Mouse (Mus musculus) urinary bladder, adult 2 months (tissue): ENCODE measurements around the gene Myl6. TPM values are rescaled to one million over a fixed set of nuclear protein-coding genes. Genes with fewer than 3 reads are reported as not detected.

ENCODE experiments used
- DNase-seq: peaks from one replicate; pipeline ENCODE4 v3.0.0; 2022; ENCODE audit warnings: low spot score
- polyA plus RNA-seq: library from polyadenylated mRNA; depleted of rRNA; stranded (reverse); fragments of >200 nt; gene quantifications from 2 replicates; pipeline ENCODE4 v1.2.3, GENCODE M21; 2012; rRNA removed

Myl6 gene
- 10,835 and 11,320 TPM in 2 replicates for polyA plus RNA-seq

DNA sequence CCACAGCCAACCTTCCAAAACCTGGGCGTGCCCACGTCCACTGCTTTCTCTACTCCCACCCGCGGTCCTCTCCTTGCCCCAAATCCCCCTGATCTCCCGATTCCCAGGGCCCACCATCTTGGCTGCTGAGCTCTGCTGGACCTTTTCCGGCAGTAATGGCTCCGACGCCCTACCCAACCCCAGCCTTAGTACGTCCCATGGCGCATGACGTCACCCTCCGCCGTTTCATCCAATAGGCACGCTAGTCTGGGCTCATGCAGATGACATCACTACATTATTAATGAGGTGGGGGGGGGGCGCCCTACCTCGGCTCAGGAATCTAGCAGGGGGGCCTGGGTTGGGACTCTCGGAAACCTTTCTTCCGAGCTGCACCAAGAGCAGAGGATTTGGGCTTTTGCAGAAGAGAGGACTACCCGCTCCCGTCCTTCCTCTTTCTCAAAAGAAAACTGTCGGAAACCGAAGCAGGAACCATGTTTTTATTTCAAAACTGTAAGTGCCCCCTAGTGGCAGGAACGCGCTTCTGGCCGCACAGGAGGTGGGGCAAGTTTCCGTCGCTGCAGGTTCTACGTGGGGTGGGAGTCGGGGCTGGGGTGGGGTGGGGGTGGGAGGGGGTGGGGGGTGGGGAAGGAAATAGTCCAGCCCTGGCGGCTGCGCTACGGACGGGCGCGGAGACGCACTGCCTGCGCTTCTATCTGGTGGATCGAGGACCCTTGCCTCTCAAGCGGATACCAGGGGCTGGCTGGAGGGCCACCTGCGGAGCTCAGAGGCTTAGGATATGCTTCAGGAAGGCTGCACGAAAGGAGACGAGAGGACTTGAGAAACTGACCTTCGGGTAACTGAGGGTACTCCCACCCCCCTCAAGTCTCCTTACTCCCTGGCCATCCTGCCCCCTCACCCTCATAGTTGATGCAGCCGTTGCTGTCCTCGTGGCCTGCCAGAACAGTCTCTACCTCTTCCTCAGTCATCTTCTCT is at the start of gene Myl6:
Myl6 (minus strand) TSS at position 451 of the 972 bp plus-strand sequence.
- DNase-seq: peak; percentile 94

DNA sequence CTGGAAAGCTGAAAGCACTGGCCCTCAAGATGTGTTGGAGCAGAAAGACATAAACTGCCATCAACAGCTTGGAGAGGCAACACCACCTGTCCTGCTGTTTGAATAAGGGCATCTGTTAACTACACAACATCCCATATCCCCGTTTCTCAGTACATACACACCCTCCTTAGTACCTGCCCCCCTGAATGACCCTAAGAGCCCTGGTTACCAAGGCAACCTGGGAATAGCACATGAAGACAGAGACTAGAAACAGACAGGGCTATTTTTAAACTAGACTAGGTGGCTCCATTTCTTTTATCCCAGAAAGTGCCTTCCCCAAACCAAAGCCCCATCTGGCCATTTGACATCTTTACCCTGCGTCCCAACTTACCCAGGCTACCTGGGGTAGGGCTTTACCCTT is 49.2 kb upstream of the Myl6 start:
- DNase-seq: no peak

DNA sequence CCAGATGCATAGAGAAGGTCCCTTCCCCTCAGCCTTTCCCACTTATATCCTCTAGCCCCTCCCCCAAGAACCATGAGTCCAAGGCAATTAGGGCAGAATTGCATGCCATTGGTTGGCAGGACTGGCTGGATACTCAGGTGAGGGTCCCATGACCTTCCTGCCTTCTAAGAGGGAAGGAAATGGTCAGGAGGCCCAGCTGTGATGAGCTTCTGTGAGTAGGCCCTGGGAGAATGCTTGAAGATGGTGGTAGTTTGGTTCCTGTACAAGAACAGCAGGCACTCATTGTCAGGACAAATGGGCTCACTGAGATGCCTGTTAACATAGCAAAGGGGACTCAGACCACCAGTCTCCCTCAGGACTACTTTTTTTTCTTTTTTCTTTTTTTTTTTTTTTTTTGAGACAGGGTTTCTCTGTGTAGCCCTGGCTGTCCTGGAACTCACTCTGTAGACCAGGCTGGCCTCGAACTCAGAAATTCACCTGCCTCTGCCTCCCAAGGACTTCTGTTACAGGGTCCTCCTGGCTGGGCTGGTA is 44.5 kb upstream of the Myl6 start:
- no peak for DNase-seq

DNA sequence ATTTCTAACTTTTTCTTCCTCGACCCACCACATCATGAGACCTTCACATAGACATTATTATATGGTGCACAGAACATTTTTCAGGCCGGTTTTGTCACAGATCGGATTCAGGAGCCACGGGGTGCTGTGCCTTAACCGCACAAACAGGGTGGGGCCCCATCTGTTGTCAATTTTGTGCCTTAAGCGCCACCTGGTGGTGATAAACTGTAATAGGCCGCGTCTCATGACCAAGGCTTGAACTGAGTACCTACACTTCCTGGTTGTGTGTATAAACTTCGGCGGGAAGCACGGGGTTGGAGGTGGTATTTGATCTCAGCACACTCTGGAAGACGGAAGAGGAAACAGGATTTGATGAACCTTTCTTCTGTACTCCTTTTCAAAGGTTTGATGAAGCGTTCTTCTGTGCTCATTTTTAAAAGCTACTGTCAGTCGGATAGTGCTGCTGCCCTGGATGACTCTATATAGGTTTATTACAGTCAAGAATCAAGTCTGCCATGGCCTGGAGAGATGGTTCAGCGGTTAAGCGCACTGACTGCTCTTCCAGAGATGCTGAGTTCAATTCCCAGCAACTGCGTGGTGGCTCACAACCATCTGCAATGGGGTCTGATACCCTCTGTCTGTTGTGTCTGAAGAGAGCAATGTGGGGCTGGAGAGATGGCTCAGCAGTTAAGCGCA is 42.5 kb upstream of the Myl6 start:
- peak; percentile 66 for DNase-seq

DNA sequence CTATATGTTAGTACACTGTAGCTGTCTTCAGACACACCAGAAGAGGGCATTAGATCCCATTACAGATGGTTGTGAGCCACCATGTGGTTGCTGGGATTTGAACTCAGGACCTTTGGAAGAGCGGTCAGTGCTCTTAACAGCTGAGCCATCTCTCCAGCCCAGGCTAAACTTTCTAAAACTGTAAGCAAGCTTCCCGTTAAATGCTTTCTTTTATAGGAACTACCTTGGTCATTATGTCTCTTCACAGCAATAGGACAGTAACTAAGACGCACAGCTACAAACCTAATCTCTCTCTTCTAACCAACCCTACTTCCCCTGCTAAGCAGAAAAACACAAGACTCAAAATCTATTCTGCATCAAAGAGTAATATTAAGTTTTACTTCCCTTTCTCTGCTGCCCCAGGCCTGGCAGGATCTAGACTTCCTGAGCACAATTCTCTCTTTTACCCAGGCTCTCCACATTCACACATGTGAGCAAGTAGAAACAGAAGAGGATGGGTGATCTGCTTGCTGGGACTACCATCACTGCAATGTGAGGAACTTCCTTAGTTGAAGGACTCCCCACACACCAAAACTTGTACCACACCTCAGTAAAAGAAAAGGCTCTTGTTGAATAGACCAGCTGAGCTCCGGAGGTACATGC is 41.8 kb upstream of the Myl6 start:
- no peak for DNase-seq

DNA sequence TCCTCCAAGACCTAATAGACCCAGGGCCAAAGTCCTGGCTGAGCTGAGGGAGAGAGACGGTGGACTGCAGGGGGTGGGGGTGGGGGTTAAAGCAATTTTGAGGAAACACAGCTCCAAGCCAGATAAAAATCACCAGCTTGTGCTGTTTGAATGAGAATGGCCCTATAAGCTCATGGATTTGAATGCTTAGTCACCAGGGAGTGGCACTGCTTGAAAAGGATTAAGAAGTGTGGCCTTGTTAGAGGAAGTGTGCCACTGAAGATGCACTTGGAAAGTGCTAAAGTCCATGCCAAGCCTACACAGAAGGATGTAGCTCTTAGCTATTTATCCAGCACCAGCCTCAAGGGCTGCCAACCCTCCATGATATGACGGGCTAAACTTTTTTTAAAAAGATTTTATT is 41.3 kb upstream of the Myl6 start:
- DNase-seq: no peak

DNA sequence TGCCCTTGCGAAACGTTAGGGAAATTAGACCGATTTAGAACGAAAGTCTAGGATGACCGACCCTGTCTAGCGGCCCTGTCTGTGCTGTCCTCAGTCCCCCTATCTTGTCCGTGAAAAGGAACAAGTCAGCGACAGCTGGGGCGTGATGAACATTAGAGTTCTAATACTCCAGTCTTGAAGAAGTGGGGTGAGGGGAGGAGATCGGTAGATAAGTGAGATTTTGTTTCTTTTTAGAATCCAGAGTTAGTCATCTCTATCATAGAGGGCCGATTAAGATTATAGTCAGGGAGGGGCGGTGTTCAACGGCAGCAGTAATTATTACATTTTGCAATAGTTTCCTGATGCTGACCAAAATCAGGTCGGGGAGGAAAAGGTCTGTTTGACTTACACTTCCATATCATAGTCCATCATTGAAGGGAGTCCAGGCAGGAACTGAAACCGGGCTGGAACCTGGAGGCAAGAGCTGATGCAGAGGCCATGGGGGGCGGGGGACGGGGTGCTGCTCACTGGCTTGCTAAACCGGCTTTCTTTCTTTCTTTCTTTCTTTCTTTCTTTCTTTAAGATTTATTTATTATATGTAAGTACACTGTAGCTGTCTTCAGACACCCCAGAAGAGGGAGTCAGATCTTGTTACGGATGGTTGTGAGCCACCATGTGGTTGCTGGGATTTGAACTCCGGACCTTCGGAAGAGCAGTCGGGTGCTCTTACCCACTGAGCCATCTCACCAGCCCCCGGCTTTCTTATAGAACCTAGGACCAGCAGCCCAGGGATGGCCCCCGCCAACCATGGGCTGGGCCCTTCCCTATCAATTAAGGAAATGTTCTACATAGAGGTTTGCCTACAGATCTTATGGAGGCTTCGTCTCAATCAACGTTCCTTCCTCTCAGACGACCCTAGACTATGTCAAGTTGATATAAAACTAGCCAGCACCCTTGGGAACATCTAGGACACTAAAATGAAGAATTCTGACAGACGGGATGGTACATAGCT is 32.7 kb upstream of the Myl6 start:
- DNase-seq: no peak

DNA sequence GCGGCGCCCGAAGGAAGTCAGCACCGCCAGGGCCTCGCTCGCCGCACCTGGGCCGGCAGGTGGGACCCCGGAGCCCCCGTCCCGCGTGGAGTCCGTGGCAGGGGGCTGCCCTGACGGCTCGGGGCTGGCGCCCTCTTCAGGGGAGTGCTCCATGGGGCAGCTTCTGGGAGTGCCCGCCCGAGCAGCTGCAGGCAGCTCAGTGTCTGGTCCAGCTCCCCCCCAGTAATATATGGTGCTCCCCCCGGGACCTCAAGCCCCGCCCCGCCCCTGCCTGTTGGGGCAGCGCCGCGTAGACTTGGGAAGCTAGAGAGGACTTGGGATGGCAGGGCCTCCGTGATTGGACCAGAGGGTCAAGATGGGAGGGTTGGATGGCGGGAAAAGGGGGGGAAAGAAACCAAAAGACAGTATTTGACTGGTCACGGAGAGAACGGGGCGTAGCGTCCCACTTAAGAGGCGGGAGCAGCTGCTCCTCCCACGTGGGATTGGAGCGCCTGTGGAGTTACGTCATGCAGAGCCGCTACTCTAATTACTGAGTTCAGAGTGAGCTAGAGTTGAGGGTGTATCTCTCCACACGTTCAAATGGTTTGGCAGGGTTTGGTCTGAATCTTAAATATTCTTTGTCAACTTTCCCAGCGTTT is 31.8 kb upstream of the Myl6 start, which contains the start of gene Esyt1:
Esyt1 (minus strand) TSS at position 201 of the 638 bp plus-strand sequence.
- peak; percentile 89 for DNase-seq

DNA sequence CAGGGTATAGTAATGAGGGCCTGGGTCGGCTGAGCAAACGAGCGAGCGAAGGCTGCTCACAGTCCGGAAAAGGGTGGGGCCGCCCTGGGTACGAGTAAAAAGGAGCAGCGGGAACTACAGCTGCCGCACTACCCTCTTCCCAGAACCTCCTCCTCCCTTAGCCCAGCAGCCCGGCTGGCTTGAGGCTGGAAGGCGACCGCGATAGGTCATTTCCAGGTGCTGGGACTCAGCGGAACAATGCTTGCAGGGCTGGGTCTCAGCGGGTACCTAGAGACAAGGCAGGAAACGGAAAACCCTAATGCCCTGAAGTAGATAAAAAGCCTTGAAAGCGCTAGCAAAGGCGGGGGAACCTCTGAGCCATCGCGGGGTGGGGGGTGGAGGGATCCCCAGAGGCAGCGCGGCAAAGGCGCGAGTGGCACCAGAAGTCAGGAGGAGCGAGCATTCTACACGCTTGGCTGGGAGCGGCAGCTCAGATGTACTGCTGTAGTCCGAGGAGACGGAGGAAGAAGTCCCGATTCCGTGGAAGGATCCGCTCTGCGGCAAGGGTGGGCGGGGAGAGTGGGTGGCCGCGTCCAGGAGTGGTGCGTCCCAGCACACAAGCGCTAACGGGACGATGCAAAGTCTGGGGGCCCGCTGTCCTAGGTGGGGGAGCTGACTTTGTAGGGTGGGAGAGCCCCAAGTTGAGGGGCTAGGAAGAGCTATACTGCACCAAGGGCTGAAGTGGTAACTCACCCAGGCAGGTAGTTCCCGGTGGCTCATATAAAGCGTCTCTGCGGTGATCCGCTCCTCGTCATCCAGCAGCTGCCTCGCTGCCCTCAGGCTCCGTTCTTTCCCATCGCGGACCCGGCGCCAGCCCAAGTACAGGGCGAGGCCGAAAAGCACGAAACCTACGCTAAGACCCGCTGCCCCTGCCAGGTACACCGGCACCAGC is 31.1 kb upstream of the Myl6 start:
- DNase-seq: no peak

DNA sequence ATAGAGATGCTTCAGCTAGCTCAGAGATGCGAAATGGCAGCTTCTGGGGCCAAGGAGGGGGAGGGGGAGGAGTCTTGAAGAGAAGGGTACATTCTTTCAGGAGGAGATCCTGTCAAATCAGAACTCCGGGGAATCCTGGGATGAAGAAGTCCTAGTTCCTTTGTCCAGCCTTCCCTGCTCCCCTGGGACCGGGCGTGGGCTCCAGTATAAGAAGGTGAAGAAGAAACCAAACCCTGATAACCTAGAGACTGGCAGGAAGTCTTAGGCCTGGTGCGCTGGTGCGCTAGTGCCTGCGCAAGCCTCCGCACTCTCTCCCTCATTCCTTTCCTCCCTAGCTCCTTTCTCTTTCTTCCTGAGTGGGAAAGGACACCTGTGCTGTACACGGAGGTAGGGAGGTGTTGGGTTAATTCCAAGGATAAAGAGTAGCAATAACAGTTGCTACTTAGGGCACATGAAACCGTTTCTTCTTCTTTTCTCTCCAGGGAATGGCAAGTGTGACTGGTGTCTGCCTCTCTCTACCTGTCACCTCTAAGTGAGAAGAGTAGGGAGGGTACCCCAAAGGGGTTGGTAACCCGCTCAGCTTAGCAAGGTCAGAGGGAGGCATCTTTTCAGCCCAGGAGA is 30.3 kb upstream of the Myl6 start:
- DNase-seq: no peak

DNA sequence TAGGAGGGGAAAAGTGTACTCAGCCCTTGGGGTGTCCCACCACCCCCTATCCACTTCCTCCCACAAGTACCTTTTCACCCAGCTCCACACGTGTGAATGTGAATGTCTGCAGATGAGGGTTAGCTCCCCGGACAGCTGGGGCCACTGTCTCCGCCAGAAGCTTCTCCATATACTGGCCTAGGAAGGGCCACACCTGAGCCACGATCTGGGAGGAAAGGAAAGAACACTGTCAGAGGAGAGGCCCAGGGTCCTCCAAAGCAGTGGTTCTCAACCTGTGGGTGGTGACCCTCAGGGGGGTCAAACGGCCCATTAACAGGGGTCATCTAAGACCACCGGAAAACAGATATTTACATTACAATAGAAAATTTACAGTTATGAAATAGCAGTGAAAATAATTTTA is 28.4 kb upstream of the Myl6 start:
- DNase-seq: no peak

DNA sequence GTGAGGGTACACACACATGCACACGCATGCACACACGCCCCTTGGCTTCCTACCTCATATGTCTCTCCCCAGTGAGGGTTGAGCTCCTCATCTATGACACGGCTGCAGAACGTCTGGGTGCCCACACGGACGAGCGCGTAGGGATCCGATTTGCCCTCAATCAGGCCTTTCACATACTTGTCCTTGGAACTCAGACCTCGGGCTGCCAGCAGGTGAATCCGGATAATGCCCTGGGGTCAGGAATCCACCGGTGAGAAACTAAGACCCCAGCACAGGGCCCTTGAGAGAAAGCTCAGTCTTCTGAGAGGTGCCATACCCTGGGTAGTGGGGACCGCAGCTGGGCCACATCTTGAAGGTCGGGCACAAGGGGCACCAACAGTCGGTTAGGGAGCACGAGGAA is 26.6 kb upstream of the Myl6 start:
- DNase-seq: no peak

DNA sequence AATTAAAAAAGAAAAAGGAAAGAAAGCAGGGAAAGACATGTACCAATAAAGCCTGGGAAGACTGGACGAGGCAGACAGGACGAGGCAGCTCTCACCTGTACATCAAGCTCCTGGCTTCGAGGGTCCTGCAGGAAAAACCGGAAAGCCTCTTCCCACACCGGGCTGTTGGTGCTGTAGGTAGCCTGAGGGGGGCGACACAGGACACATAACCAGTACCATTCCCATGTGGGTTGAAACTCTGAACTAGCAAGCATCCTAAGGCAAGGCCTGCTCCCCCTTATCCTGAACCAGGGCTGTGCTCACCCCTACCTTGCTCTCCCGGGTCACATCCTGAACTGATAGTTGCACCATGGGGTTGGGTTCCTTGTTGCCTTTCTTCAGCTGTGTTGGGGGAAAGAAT is 24.9 kb upstream of the Myl6 start:
- no peak for DNase-seq

DNA sequence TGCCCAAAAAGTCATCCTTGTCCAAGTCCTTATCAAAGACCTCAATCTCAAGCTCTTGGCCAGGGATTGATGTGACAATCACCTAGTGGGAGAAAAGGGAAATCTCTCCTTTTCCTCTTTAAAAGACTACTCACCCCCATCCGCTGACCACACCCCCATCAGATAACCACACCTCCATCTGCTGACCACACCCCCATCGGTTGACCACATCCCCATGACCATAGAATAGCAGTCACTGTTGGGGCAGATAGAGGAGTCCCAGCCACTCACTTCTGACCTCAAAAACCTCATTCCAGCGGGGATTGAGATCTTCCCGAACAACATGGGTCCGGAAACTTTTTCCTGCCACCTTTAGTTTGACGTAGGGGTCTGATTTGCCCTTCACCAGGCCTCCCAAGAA is 22.7 kb upstream of the Myl6 start:
- DNase-seq: no peak

DNA sequence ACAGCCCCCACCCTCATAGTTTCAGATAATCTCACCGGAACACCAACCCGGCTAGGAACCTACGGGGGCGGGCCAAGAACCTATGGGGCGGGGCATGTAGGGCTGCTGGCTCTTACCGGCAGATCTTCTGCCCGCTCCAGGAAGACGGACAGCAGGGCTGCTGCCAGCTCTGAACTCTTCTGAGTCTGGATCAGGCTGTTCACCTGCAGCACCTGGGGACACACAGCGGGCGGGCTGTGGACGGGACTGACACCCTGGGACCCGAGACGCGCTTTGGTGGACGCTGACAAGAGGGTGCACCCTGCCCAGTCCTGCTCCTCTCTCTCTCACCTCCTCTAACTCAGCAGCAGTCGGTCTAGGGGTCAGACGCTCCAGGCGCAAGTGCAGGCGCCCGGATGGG is 22.1 kb upstream of the Myl6 start:
- DNase-seq: no peak

DNA sequence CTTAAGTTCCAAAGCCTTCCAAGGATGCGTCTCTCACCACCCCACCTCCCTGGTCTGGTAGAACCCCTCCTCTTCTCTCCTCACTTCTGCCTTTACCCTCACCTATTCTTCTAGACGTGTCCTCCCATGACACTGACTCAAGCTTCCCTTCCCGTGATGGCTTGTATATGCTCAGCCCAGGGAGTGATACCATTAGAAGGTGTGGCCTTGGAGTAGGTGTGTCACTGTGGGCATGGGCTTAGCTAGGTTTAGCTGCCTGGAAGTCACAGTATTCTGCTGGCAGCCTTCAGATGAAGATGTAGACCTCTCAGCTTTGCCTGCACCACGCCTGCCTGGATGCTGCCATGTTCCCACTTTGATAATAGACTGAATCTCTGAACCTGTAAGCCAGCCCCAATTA is 21.1 kb upstream of the Myl6 start:
- no peak for DNase-seq

DNA sequence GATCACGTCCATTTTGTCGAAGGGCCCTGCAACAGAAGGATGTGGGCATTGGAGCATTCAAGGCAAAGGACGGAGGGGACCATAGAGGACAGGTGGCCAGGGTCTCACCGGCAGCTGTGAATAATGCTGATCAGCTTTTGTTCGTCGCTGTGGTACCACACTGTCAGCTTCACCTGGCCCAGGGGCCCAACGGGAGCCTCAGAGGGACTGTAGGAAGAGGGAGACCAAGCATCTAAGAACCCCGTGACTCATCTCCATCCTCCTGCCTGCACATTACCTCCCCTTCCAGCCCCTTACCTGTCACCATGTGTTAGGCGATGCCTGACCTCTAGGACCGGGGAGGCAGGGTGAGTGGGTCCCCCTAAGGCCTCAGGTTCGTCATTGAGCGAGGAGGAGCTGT is 17.8 kb upstream of the Myl6 start:
- no peak for DNase-seq

DNA sequence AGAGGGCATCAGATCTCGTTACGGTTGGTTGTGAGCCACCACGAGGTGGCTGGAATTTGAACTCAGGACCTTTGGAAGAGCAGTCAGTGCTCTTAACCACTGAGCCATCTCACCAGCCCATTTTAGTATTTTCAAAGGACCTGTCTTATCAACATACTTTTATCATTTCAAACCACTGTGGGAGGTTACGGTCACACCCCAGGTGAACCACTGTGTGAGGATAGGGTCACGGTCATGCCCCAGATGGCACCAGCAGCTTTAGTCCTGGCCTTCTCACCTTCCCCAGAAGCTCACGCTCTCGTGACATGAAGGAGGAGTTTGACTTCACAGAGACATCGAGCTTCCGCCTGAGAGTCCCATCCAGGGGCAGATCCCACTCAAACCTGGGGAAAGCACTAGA is 17.2 kb upstream of the Myl6 start:
- DNase-seq: no peak

DNA sequence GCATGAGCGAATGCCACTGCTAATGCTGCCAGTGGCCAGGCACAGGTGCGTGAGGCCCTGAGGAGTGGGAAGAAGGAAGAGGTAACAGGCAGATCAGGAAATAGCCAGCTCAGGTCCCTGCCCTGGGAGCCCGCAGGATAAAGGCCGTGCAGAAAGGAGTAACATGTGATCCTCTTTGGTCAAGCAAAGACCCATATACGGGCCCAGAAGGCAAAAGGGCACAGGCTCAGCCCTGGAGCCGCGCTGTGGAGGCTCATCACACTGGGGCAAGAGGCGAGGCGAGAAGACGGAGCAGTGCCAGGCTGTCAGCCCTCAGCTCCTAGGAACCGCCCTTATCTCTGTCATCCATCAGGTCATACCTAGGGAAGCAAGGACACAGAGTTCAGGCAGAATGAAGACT is 16.4 kb upstream of the Myl6 start:
- DNase-seq: no peak
